Mouse (Mus musculus): ENCODE data around the gene Hnf1a. TPM values are rescaled to one million over a fixed set of nuclear protein-coding genes. Genes with fewer than 3 reads are reported as not detected.
A peak's percentile ranks its signal among the peaks of the same experiment; 100 is the strongest.

The Hnf1a gene
- not detected in 2 replicates for polyA plus RNA-seq (2012; ENCODE audit: insufficient read depth, insufficient read length, missing spikeins)

- no peak within 1 kb of the TSS for H3K4me3 ChIP-seq (ENCODE audit: insufficient read depth, low read depth, low read length)
- no peaks in the 10 kb centered on the region for H3K4me1 ChIP-seq (ENCODE audit: control insufficient read depth, insufficient read depth, insufficient read length, low read length)
- no peak within 1 kb of the TSS for H3K27ac ChIP-seq (replicated peaks; ENCODE audit: low read depth, low read length)
Observed at GRCm38 (mm10) chr5:114970824-114971227, at the start of gene Hnf1a. TSS of gene Hnf1a (minus strand) at chr5:114971094.

- Histone ChIP-seq H3K27ac (replicated peaks; ENCODE audit: low read depth, low read length) (peak overlapping the region; percentile 19), H3K4me3 (ENCODE audit: insufficient read depth, low read depth, low read length) (no peak overlapping the region), H3K4me1 (ENCODE audit: control insufficient read depth, insufficient read depth, insufficient read length, low read length) (peaks cover 41% of the 10 kb centered on the region)
Observed at GRCm38 (mm10) chr5:115018813-115019212, 47.9 kb upstream of the Hnf1a start.

- H3K27ac ChIP-seq (replicated peaks; ENCODE audit: low read depth, low read length) = no peak overlapping the region
- peaks cover 44% of the 10 kb centered on the region for H3K4me1 ChIP-seq (ENCODE audit: control insufficient read depth, insufficient read depth, insufficient read length, low read length)
- no peak overlapping the region for H3K4me3 ChIP-seq (ENCODE audit: insufficient read depth, low read depth, low read length)
Observed at GRCm38 (mm10) chr5:115018270-115018669, 47.4 kb upstream of the Hnf1a start.

GRCm38 (mm10) chr5:115015121-115015520 lies 44.2 kb upstream of the Hnf1a start:
- Histone ChIP-seq H3K27ac (replicated peaks; ENCODE audit: low read depth, low read length) (no peak overlapping the region), H3K4me1 (ENCODE audit: control insufficient read depth, insufficient read depth, insufficient read length, low read length) (peaks cover 34% of the 10 kb centered on the region), H3K4me3 (ENCODE audit: insufficient read depth, low read depth, low read length) (no peak overlapping the region)

GRCm38 (mm10) chr5:115014570-115014969 lies 43.7 kb upstream of the Hnf1a start:
- no peak overlapping the region for H3K27ac ChIP-seq (replicated peaks; ENCODE audit: low read depth, low read length)
- H3K4me3 ChIP-seq (ENCODE audit: insufficient read depth, low read depth, low read length) = no peak overlapping the region
- peaks cover 29% of the 10 kb centered on the region for H3K4me1 ChIP-seq (ENCODE audit: control insufficient read depth, insufficient read depth, insufficient read length, low read length)

GRCm38 (mm10) chr5:115013436-115013835 lies 42.5 kb upstream of the Hnf1a start:
- Histone ChIP-seq H3K4me3 (ENCODE audit: insufficient read depth, low read depth, low read length) (peak overlapping the region; percentile 10; the same call in 1 of the 2 replicates), H3K27ac (replicated peaks; ENCODE audit: low read depth, low read length) (no peak overlapping the region), H3K4me1 (ENCODE audit: control insufficient read depth, insufficient read depth, insufficient read length, low read length) (peaks cover 23% of the 10 kb centered on the region)

- peak overlapping the region; percentile 89 for H3K4me3 ChIP-seq (ENCODE audit: insufficient read depth, low read depth, low read length)
- H3K27ac ChIP-seq (replicated peaks; ENCODE audit: low read depth, low read length) = peak overlapping the region; percentile 9
- H3K4me1 ChIP-seq (ENCODE audit: control insufficient read depth, insufficient read depth, insufficient read length, low read length) = peaks cover 18% of the 10 kb centered on the region
Observed at GRCm38 (mm10) chr5:115011519-115012261, 40.8 kb upstream of the Hnf1a start.

GRCm38 (mm10) chr5:115011217-115011518 lies 40.3 kb upstream of the Hnf1a start:
- peak overlapping the region; percentile 9 for H3K27ac ChIP-seq (replicated peaks; ENCODE audit: low read depth, low read length)
- H3K4me1 ChIP-seq (ENCODE audit: control insufficient read depth, insufficient read depth, insufficient read length, low read length) = peaks cover 17% of the 10 kb centered on the region
- H3K4me3 ChIP-seq (ENCODE audit: insufficient read depth, low read depth, low read length) = peak overlapping the region; percentile 89

GRCm38 (mm10) chr5:115010577-115011216 lies 39.8 kb upstream of the Hnf1a start, which contains the start of gene Sppl3:
TSS of gene Sppl3 (plus strand) at chr5:115011137.
- Histone ChIP-seq H3K4me3 (ENCODE audit: insufficient read depth, low read depth, low read length) (peak within 1 kb of the TSS; percentile 89), H3K27ac (replicated peaks; ENCODE audit: low read depth, low read length) (peak within 1 kb of the TSS; percentile 19), H3K4me1 (ENCODE audit: control insufficient read depth, insufficient read depth, insufficient read length, low read length) (peaks cover 17% of the 10 kb centered on the region)

GRCm38 (mm10) chr5:115009961-115010360 lies 39.1 kb upstream of the Hnf1a start:
- Histone ChIP-seq H3K4me1 (ENCODE audit: control insufficient read depth, insufficient read depth, insufficient read length, low read length) (peaks cover 14% of the 10 kb centered on the region), H3K4me3 (ENCODE audit: insufficient read depth, low read depth, low read length) (0 out of 2 replicates have a peak overlapping the region, but pooled peaks have one; percentile 89), H3K27ac (replicated peaks; ENCODE audit: low read depth, low read length) (no peak overlapping the region)

- Histone ChIP-seq H3K27ac (replicated peaks; ENCODE audit: low read depth, low read length) (no peak overlapping the region), H3K4me3 (ENCODE audit: insufficient read depth, low read depth, low read length) (no peak overlapping the region), H3K4me1 (ENCODE audit: control insufficient read depth, insufficient read depth, insufficient read length, low read length) (peaks cover 11% of the 10 kb centered on the region)
Observed at GRCm38 (mm10) chr5:115009143-115009542, 38.2 kb upstream of the Hnf1a start.

GRCm38 (mm10) chr5:115008307-115008706 lies 37.4 kb upstream of the Hnf1a start:
- Histone ChIP-seq H3K4me1 (ENCODE audit: control insufficient read depth, insufficient read depth, insufficient read length, low read length) (peaks cover 9% of the 10 kb centered on the region), H3K27ac (replicated peaks; ENCODE audit: low read depth, low read length) (no peak overlapping the region), H3K4me3 (ENCODE audit: insufficient read depth, low read depth, low read length) (no peak overlapping the region)

- H3K27ac ChIP-seq (replicated peaks; ENCODE audit: low read depth, low read length) = no peak overlapping the region
- H3K4me1 ChIP-seq (ENCODE audit: control insufficient read depth, insufficient read depth, insufficient read length, low read length) = peaks cover 4% of the 10 kb centered on the region; the same call in 1 of the 2 replicates
Observed at GRCm38 (mm10) chr5:115007768-115008167, 36.9 kb upstream of the Hnf1a start.

GRCm38 (mm10) chr5:115003224-115003873 lies 32.5 kb upstream of the Hnf1a start:
- H3K4me1 ChIP-seq (ENCODE audit: control insufficient read depth, insufficient read depth, insufficient read length, low read length) = no peaks in the 10 kb centered on the region; the same call in 1 of the 2 replicates
- no peak overlapping the region for H3K4me3 ChIP-seq (ENCODE audit: insufficient read depth, low read depth, low read length)
- no peak overlapping the region for H3K27ac ChIP-seq (replicated peaks; ENCODE audit: low read depth, low read length)

More at GRCm38 (mm10) chr5:115007768-115008167, 36.9 kb upstream of the Hnf1a start:
- H3K4me3 ChIP-seq (ENCODE audit: insufficient read depth, low read depth, low read length) = no peak overlapping the region

GRCm38 (mm10) chr5:115002781-115003180 lies 31.9 kb upstream of the Hnf1a start:
- H3K4me1 ChIP-seq (ENCODE audit: control insufficient read depth, insufficient read depth, insufficient read length, low read length) = no peaks in the 10 kb centered on the region; the same call in 1 of the 2 replicates
- no peak overlapping the region for H3K27ac ChIP-seq (replicated peaks; ENCODE audit: low read depth, low read length)
- no peak overlapping the region for H3K4me3 ChIP-seq (ENCODE audit: insufficient read depth, low read depth, low read length)
